Mouse (Mus musculus) MEL (cell line): ENCODE data around the gene Id3. TPM values are rescaled to one million over a fixed set of nuclear protein-coding genes. Genes with fewer than 3 reads are reported as not detected.
A peak's percentile ranks its signal among the peaks of the same experiment; 100 is the strongest.

Experiments
- DNase-seq: peaks from one replicate; pipeline ENCODE4 v3.0.0; 2011; ENCODE audit warnings: low read depth, low spot score
- H3K27ac ChIP-seq: 2 replicates; pipeline ENCODE4 v1.5.1; 2012; ENCODE audit warnings: low read depth, mild to moderate bottlenecking, control low read depth, low read length, moderate library complexity; ENCODE audit not compliant: control insufficient read depth
- H3K27me3 ChIP-seq, 2 experiments: fragments of 150-350 bp in 1 of 2; sonication (generic) in 1 of 2; 2 replicates each; pipeline ENCODE4 v1.6.1; 2012; ENCODE audit warnings: low read length in 2 of 2, mild to moderate bottlenecking in 2 of 2, improper control_type of control experiment in 1 of 2, moderate library complexity in 1 of 2; ENCODE audit not compliant: insufficient read depth in 2 of 2, control insufficient read depth in 1 of 2
- H3K36me3 ChIP-seq, 2 experiments: 2 replicates each; pipeline ENCODE4 v1.6.1; 2012 to 2014; ENCODE audit warnings: low read length in 2 of 2, improper control_type of control experiment in 1 of 2, inconsistent platforms in 1 of 2, mild to moderate bottlenecking in 1 of 2; ENCODE audit not compliant: insufficient read depth in 2 of 2, control insufficient read depth in 1 of 2
- H3K4me1 ChIP-seq, 2 experiments: fragments of 150-350 bp in 1 of 2; sonication (generic) in 1 of 2; 2 replicates each; pipeline ENCODE4 v1.6.1; 2012; ENCODE audit warnings: low read length in 2 of 2, improper control_type of control experiment in 1 of 2, mild to moderate bottlenecking in 1 of 2; ENCODE audit not compliant: insufficient read depth in 2 of 2, control insufficient read depth in 1 of 2
- H3K4me3 ChIP-seq, 2 experiments: fragments of 150-350 bp in 1 of 2; sonication (generic) in 1 of 2; 2 replicates each; pipeline ENCODE4 v1.5.1; 2012; ENCODE audit warnings: low read depth in 2 of 2, low read length in 2 of 2, mild to moderate bottlenecking in 2 of 2, moderate library complexity in 2 of 2, control low read depth in 1 of 2, improper control_type of control experiment in 1 of 2; ENCODE audit not compliant: control insufficient read depth in 1 of 2, insufficient read depth in 1 of 2
- H3K79me2 ChIP-seq: 2 replicates; pipeline ENCODE4 v1.6.1; 2012; ENCODE audit warnings: mild to moderate bottlenecking, low read length, moderate library complexity; ENCODE audit not compliant: control insufficient read depth, poor library complexity, insufficient read depth
- H3K9ac ChIP-seq: 2 replicates; pipeline ENCODE4 v1.6.1; 2012; ENCODE audit warnings: low read depth, mild to moderate bottlenecking, control low read depth, low read length, moderate library complexity; ENCODE audit not compliant: control insufficient read depth, poor library complexity, severe bottlenecking
- H3K9me3 ChIP-seq: fragments of 150-350 bp; sonication (generic); replicated peaks from 2 replicates; pipeline ENCODE4 v1.6.1; 2012; ENCODE audit warnings: mild to moderate bottlenecking, low read length, improper control_type of control experiment, moderate library complexity; ENCODE audit not compliant: insufficient read depth
- CHD2 ChIP-seq: IDR thresholded peaks from 2 replicates; pipeline ENCODE4 v1.6.1; 2011; ENCODE audit warnings: low read length, improper control_type of control experiment
- CTCF ChIP-seq, 3 experiments: IDR thresholded peaks in 2 of 3; conservative IDR thresholded peaks in 1 of 3; 2 replicates each; pipeline ENCODE4 v1.5.1; 2011 to 2012; ENCODE audit warnings: low read length in 3 of 3, low read depth in 2 of 3, mild to moderate bottlenecking in 2 of 3, improper control_type of control experiment in 1 of 3, inconsistent platforms in 1 of 3, mixed read lengths in 1 of 3, moderate library complexity in 1 of 3; ENCODE audit not compliant: control insufficient read depth in 1 of 3, insufficient read depth in 1 of 3, poor library complexity in 1 of 3, severe bottlenecking in 1 of 3
- ELF1 ChIP-seq: IDR thresholded peaks from 2 replicates; pipeline ENCODE4 v1.6.1; 2014; ENCODE audit warnings: low read depth, mild to moderate bottlenecking, inconsistent platforms, low read length, improper control_type of control experiment, moderate library complexity
- EP300 ChIP-seq, 2 experiments: IDR thresholded peaks; 2 replicates each; pipeline ENCODE4 v1.6.1; 2011; ENCODE audit warnings: improper control_type of control experiment in 2 of 2, low read length in 2 of 2, low read depth in 1 of 2, mild to moderate bottlenecking in 1 of 2
- ETS1 ChIP-seq: IDR thresholded peaks from 2 replicates; pipeline ENCODE4 v1.6.1; 2012; ENCODE audit warnings: low read depth, mild to moderate bottlenecking, inconsistent platforms, low read length, improper control_type of control experiment, moderate library complexity
- GABPA ChIP-seq: IDR thresholded peaks from 2 replicates; pipeline ENCODE4 v1.6.1; 2012; ENCODE audit warnings: low read depth, mild to moderate bottlenecking, inconsistent platforms, low read length, improper control_type of control experiment, moderate library complexity
- GATA1 ChIP-seq: IDR thresholded peaks from 2 replicates; pipeline ENCODE4 v1.6.1; 2011; ENCODE audit warnings: low read depth, low read length, improper control_type of control experiment
- HCFC1 ChIP-seq: IDR thresholded peaks from 2 replicates; pipeline ENCODE4 v1.6.1; 2012; ENCODE audit warnings: low read depth, mild to moderate bottlenecking, inconsistent platforms, low read length, improper control_type of control experiment, moderate library complexity
- JUND ChIP-seq: IDR thresholded peaks from 2 replicates; pipeline ENCODE4 v1.6.1; 2011; ENCODE audit warnings: low read depth, mild to moderate bottlenecking, improper control_type of control experiment, low read length
- MAZ ChIP-seq: IDR thresholded peaks from 2 replicates; pipeline ENCODE4 v1.6.1; 2012; ENCODE audit warnings: low read depth, mild to moderate bottlenecking, inconsistent platforms, low read length, improper control_type of control experiment
- MEF2A ChIP-seq: IDR thresholded peaks from 2 replicates; pipeline ENCODE4 v1.6.1; 2014; ENCODE audit warnings: low read depth, mild to moderate bottlenecking, inconsistent platforms, low read length, improper control_type of control experiment; ENCODE audit not compliant: poor library complexity, insufficient replicate concordance, severe bottlenecking; ENCODE audit errors: extremely low read depth
- NRF1 ChIP-seq: IDR thresholded peaks from 2 replicates; pipeline ENCODE4 v1.6.1; 2014; ENCODE audit warnings: low read depth, mild to moderate bottlenecking, inconsistent platforms, low read length, improper control_type of control experiment, moderate library complexity; ENCODE audit not compliant: poor library complexity, insufficient read depth, severe bottlenecking
- RAD21 ChIP-seq: IDR thresholded peaks from 2 replicates; pipeline ENCODE4 v1.6.1; 2011; ENCODE audit warnings: mild to moderate bottlenecking, low read depth, low read length, improper control_type of control experiment
- SIN3A ChIP-seq: IDR thresholded peaks from 2 replicates; pipeline ENCODE4 v1.6.1; 2012; ENCODE audit warnings: low read length, improper control_type of control experiment, inconsistent platforms
- SMC3 ChIP-seq: IDR thresholded peaks from 2 replicates; pipeline ENCODE4 v1.6.1; 2011; ENCODE audit warnings: low read depth, low read length, improper control_type of control experiment
- TAL1 ChIP-seq: IDR thresholded peaks from 2 replicates; pipeline ENCODE4 v1.6.1; 2012; ENCODE audit warnings: mild to moderate bottlenecking, inconsistent platforms, low read length, moderate library complexity, mixed read lengths
- TBP ChIP-seq: IDR thresholded peaks from 2 replicates; pipeline ENCODE4 v1.8.0; 2011; ENCODE audit warnings: low read depth, low read length, improper control_type of control experiment
- TCF12 ChIP-seq: IDR thresholded peaks from 2 replicates; pipeline ENCODE4 v1.6.1; 2014; ENCODE audit warnings: low read depth, mild to moderate bottlenecking, inconsistent platforms, low read length, improper control_type of control experiment, moderate library complexity
- USF1 ChIP-seq: IDR thresholded peaks from 2 replicates; pipeline ENCODE4 v1.6.1; 2014; ENCODE audit warnings: low read depth, mild to moderate bottlenecking, inconsistent platforms, low read length, improper control_type of control experiment, moderate library complexity
- ZC3H11A ChIP-seq: IDR thresholded peaks from 2 replicates; pipeline ENCODE4 v1.6.1; 2012; ENCODE audit warnings: low read depth, mild to moderate bottlenecking, inconsistent platforms, low read length, improper control_type of control experiment
- polyA plus RNA-seq, 2 experiments: library from polyadenylated mRNA; stranded (reverse) in 1 of 2; unstranded in 1 of 2; fragments of >175 nt in 1 of 2; fragments of >200 nt in 1 of 2; gene quantifications; 2 replicates each; pipeline versions ENCODE4 v1.2.1 to v1.2.4; 2012; ENCODE audit warnings: low replicate concordance in 2 of 2, low read depth in 1 of 2; ENCODE audit not compliant: insufficient read length in 2 of 2, insufficient read depth in 1 of 2, missing spikeins in 1 of 2
- total RNA-seq: library from RNA; depleted of rRNA; stranded (reverse); fragments of 300-350 nt; gene quantifications from 2 replicates; pipeline ENCODE4 v1.2.3, GENCODE M21; 2012

Gene Id3
- total and polyA plus RNA-seq, 3 experiments, result 0.17 to 0.27 TPM; not detected in 1

- no peak overlapping the region for H3K4me3 ChIP-seq
- DNase-seq, result peak; percentile 44
- no peaks in the 10 kb centered on the region for H3K79me2 ChIP-seq
- TF ChIP-seq TCF12 (no peak), SMC3 (peak; percentile 55), CTCF (IDR thresholded peaks at IDR 0.05 in 2 of 3, conservative IDR thresholded peaks at IDR 0.05 in 1 of 3; ENCODE audit: control insufficient read depth in 1 of 3, insufficient read depth in 1 of 3, low read depth in 2 of 3, low read length in 3 of 3, poor library complexity in 1 of 3, severe bottlenecking in 1 of 3) (peak; percentile 29 to 56 (median 52))
- no peaks in the 10 kb centered on the region for H3K36me3 ChIP-seq
- H3K27me3 ChIP-seq, result peaks cover 3% of the 10 kb centered on the region in 2 experiments; a peak in 3 of 4 replicates
- no peak overlapping the region for H3K27ac ChIP-seq
- H3K9ac ChIP-seq, result no peak overlapping the region
- H3K4me1 ChIP-seq, result peaks cover 0 to 4% of the 10 kb centered on the region in 2 experiments; a peak in 1 of 4 replicates
- H3K9me3 ChIP-seq, result no peaks in the 10 kb centered on the region
These were observed 15.2 kb downstream of the Id3 start for GRCm38 (mm10) chr4:136158498-136158897.

GRCm38 (mm10) chr4:136159802-136160397 is 16.6 kb downstream of the Id3 start:
- Histone ChIP-seq H3K4me1 (peaks cover 0 to 4% of the 10 kb centered on the region in 2 experiments; a peak in 1 of 4 replicates), H3K9me3 (no peaks in the 10 kb centered on the region), H3K36me3 (no peaks in the 10 kb centered on the region), H3K27ac (no peak overlapping the region), H3K4me3 (peak overlapping the region; percentile 30 to 42; a peak in 3 of 4 replicates), H3K27me3 (peaks cover 3% of the 10 kb centered on the region in 2 experiments; a peak in 3 of 4 replicates), H3K79me2 (no peaks in the 10 kb centered on the region), H3K9ac (peak overlapping the region; percentile 59)
- TF ChIP-seq HCFC1 (0 out of 2 replicates have a peak, but pooled peaks have one; percentile 52), GABPA (no peak), CHD2 (no peak), GATA1 (no peak), SIN3A (peak; percentile 58; the same call in 1 of the 2 replicates), ZC3H11A (peak; percentile 81), RAD21 (peak; percentile 91), NRF1 (no peak), MEF2A (no peak), TAL1 (no peak), TBP (0 out of 2 replicates have a peak, but pooled peaks have one; percentile 16), USF1 (0 out of 2 replicates have a peak, but pooled peaks have one; percentile 34), JUND (no peak), TCF12 (no peak), SMC3 (peak; percentile 89), MAZ (no peak), ETS1 (no peak), CTCF (IDR thresholded peaks at IDR 0.05 in 2 of 3, conservative IDR thresholded peaks at IDR 0.05 in 1 of 3; ENCODE audit: control insufficient read depth in 1 of 3, insufficient read depth in 1 of 3, low read depth in 2 of 3, low read length in 3 of 3, poor library complexity in 1 of 3, severe bottlenecking in 1 of 3) (peak in 2 of 3 experiments; percentile 94 to 98), EP300 (IDR thresholded peaks at IDR 0.05; ENCODE audit: low read depth in 1 of 2, low read length in 2 of 2) (no peak), ELF1 (peak; percentile 75)
- peak; percentile 88 for DNase-seq
